Mouse (Mus musculus) heart, adult 2 months (tissue): Measurements from ENCODE around the gene Fuz. TPM values are rescaled to one million over a fixed set of nuclear protein-coding genes. Genes with fewer than 3 reads are reported as not detected.
A peak's percentile ranks its signal among the peaks of the same experiment; 100 is the strongest.

Source experiments
- DNase-seq, 2 experiments: peaks; one replicate each; pipeline ENCODE4 v3.0.0; 2021
- H3K27ac ChIP-seq: fragments of 200-600 bp; 2 replicates; pipeline ENCODE4 v1.8.1; 2022
- H3K27me3 ChIP-seq: fragments of 200-500 bp; 2 replicates; pipeline ENCODE4 v1.6.1; 2012; ENCODE audit warnings: mild to moderate bottlenecking, low read length, inconsistent platforms, mixed read lengths; ENCODE audit not compliant: control insufficient read depth, insufficient read depth
- H3K36me3 ChIP-seq: fragments of 200-500 bp; 2 replicates; pipeline ENCODE4 v1.6.1; 2012; ENCODE audit warnings: low read length, inconsistent platforms; ENCODE audit not compliant: control insufficient read depth, insufficient read depth
- H3K4me1 ChIP-seq: fragments of 200-500 bp; 2 replicates; pipeline ENCODE4 v1.6.1; 2011; ENCODE audit warnings: low read length; ENCODE audit not compliant: control insufficient read depth, insufficient read depth
- H3K4me3 ChIP-seq: fragments of 200-600 bp; 2 replicates; pipeline ENCODE4 v1.8.1; 2022
- H3K79me2 ChIP-seq: fragments of 200-500 bp; replicated peaks from 2 replicates; pipeline ENCODE4 v1.6.1; 2012; ENCODE audit warnings: mild to moderate bottlenecking, inconsistent platforms, low read length, moderate library complexity, mixed read lengths; ENCODE audit not compliant: control insufficient read depth, insufficient read depth
- H3K9ac ChIP-seq: fragments of 200-500 bp; 2 replicates; pipeline ENCODE4 v1.6.1; 2012; ENCODE audit warnings: low read depth, mild to moderate bottlenecking, control low read depth, inconsistent platforms, low read length, mixed read lengths
- CTCF ChIP-seq: fragments of 200-600 bp; IDR thresholded peaks from 2 replicates; pipeline ENCODE4 v1.8.1; 2022; ENCODE audit warnings: antibody characterized with exemption, mild to moderate bottlenecking, moderate library complexity
- EP300 ChIP-seq: fragments of 200-500 bp; IDR thresholded peaks from 2 replicates; pipeline ENCODE4 v1.6.1; 2011; ENCODE audit warnings: low read depth, low read length, control low read depth; ENCODE audit not compliant: insufficient read depth
- POLR2A ChIP-seq: fragments of 200-500 bp; IDR thresholded peaks from 2 replicates; pipeline ENCODE4 v1.6.1; 2011; ENCODE audit warnings: mild to moderate bottlenecking, low read depth, low read length, control low read depth; ENCODE audit not compliant: insufficient read depth
- WGBS: fragments of 180-500 bp; shearing (Covaris S2); methylation state at CpG from one replicate; pipeline ENCODE4 v1.1.7; 2018; 5-methylcytosine and 5-hydroxymethylcytosine counted together
- intact Hi-C: fragments of 180-260 bp; cut with DNase I; formaldehyde crosslinking; loops from one replicate; pipeline ENCODE4 v1.15.1; 2025
- polyA plus RNA-seq: library from polyadenylated mRNA; depleted of rRNA; stranded (reverse); fragments of >200 nt; gene quantifications from 2 replicates; pipeline ENCODE4 v1.2.3, GENCODE M21; 2012
- total RNA-seq, 2 experiments: library from RNA; stranded (reverse); gene quantifications; 2 replicates each; pipeline ENCODE4 v1.2.3; 2021

The Fuz gene
- total and polyA plus RNA-seq, 3 experiments: 16.3 to 31.6 (median 17.1) TPM

DNA sequence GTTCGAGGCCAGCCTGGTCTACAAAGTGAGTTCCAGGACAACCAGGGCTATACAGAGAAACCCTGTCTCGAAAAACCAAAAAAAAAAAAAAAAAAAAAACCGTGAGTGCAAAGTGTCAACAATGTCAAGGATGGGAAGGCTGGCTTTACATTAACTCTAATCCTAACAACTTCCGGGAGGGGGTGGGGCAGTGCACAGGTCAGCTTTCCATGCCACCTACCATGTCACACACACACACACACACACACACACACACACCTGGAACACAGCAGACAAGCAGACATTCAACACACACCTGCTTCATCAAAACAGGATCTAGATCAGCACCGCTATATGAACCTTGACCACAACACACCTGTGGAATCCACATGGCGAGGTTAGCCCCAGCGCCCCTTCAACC is 5.7 kb upstream of the Fuz start:
- Histone ChIP-seq H3K27ac (no peak overlapping the region), H3K27me3 (no peaks in the 10 kb centered on the region), H3K4me3 (no peak overlapping the region), H3K79me2 (peaks cover 7% of the 10 kb centered on the region), H3K36me3 (no peaks in the 10 kb centered on the region), H3K4me1 (peaks cover 17% of the 10 kb centered on the region), H3K9ac (no peak overlapping the region)
- no peak for DNase-seq
- WGBS: 85% methylated on average over 7 of the region's 7 CpGs
- TF ChIP-seq POLR2A (no peak), EP300 (no peak), CTCF (no peak)
- intact Hi-C loops: loop anchor here (2.0 kb wide), 1 partner anchor 19 kb away; no protein-coding TSS in a partner anchor

DNA sequence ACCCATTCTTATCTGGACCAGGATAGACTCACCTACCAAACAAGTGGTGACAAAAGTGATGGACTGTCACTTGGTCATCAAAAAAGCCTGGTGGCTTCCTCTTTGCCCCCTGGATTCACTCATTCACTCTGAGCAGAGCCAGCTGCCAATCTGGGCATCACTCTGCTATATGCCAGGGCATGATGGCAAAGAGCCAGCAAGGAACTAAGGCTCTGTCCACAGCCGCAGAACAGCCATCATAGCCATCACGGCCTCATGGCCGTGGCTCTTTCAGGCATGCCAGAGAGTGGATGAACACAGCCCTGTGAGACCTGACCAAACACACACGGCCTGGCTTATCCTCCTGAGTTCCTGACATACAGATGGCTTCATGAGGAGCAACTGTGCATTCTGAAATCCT is 5.1 kb upstream of the Fuz start:
- Histone ChIP-seq H3K36me3 (no peaks in the 10 kb centered on the region), H3K9ac (no peak overlapping the region), H3K4me1 (peaks cover 19% of the 10 kb centered on the region), H3K79me2 (peaks cover 7% of the 10 kb centered on the region), H3K27ac (no peak overlapping the region), H3K4me3 (no peak overlapping the region; the same call in 1 of the 2 replicates), H3K27me3 (no peaks in the 10 kb centered on the region)
- DNase-seq: no peak
- intact Hi-C loops: loop anchor here (2.0 kb wide), 1 partner anchor 20 kb away; no protein-coding TSS in a partner anchor
- TF ChIP-seq POLR2A (no peak), EP300 (no peak), CTCF (no peak)
- WGBS: 47% methylated on average over 4 of the region's 4 CpGs

DNA sequence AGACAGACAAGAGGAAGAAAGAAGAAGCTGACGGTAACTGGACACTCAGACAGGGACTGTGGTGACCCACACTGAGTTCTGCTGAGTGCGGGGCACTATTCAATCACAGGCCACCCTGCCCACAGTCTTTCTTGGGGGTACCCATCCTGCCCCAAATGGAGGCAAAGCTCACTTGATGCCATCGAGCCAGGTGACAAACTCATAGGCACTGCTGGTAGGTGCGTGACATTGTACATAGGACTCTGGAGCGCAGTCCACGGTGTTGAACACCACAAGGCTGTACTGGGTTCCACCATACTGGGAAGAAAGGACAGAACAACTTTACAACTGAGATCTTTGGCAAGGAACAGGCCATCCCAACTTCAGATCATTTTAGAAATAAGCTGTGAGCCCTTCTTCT is 4.3 kb upstream of the Fuz start:
- intact Hi-C loops: loop anchor here (2.0 kb wide), 2 partner anchors 21 to 75 kb away; partner anchors contain the start of genes Atf5, Il4i1 and Nup62
- H3K4me1 ChIP-seq: peaks cover 19% of the 10 kb centered on the region
- peaks cover 6% of the 10 kb centered on the region for H3K79me2 ChIP-seq
- H3K36me3 ChIP-seq: no peaks in the 10 kb centered on the region
- no peaks in the 10 kb centered on the region for H3K27me3 ChIP-seq
- DNase-seq: no peak
- peak overlapping the region; percentile 84 for H3K4me3 ChIP-seq
- WGBS: 10% methylated on average over 6 of the region's 6 CpGs
- peak overlapping the region; percentile 96 for H3K9ac ChIP-seq
- TF ChIP-seq CTCF: no peak
- no peak for TF ChIP-seq POLR2A
- TF ChIP-seq EP300: no peak
- H3K27ac ChIP-seq: peak overlapping the region; percentile 97

DNA sequence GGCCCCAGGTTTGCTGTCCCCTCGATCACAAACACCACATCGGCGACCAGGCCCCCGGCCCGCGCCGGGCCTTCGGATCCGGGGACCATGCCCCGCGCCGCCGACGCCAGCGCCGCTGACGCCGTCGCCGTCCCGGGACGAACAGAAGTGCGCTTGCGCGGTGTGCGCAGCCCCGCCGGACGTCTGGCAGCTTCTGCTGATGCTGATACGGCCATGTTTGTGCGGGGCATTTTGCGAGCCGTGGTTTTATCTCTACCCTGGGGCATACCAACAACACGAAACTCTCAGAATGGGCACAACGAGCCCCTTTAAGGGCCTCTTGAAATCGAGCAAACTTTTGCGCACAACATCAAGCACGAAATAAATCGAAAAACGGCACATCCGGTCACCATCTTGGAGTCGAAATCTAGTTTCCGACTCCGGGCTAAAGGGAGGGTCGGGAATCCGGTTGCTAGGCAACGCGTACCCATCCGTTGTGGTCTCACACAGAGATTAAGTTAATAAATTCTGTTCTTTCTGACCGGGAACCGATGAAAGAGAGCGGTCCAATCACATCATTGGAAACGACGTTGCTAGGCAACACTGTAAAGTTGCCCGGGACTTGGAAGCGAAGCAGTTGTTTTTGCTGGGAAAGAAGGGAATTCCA is 3.5 kb upstream of the Fuz start, which contains the start of gene Med25:
Gene Med25, minus strand, starts transcription at position 437 of the 646 bp plus-strand sequence.
- under 1% methylated on average over 56 of the region's 56 CpGs for WGBS
- peak within 1 kb of the TSS; percentile 97 for H3K27ac ChIP-seq
- H3K4me1 ChIP-seq: peaks cover 20% of the 10 kb centered on the region
- TF ChIP-seq POLR2A (peak; percentile 80), CTCF (no peak), EP300 (peak; percentile 68; the same call in 1 of the 2 replicates)
- DNase-seq: peak; percentile 87 to 94
- H3K36me3 ChIP-seq: no peaks in the 10 kb centered on the region
- peaks cover 6% of the 10 kb centered on the region for H3K79me2 ChIP-seq
- H3K9ac ChIP-seq: peak within 1 kb of the TSS; percentile 96
- intact Hi-C loops: loop anchor here (2.0 kb wide), 1 partner anchor 76 kb away; the partner anchor contains the start of genes Atf5, Il4i1 and Nup62
- no peaks in the 10 kb centered on the region for H3K27me3 ChIP-seq
- peak within 1 kb of the TSS; percentile 84 for H3K4me3 ChIP-seq

DNA sequence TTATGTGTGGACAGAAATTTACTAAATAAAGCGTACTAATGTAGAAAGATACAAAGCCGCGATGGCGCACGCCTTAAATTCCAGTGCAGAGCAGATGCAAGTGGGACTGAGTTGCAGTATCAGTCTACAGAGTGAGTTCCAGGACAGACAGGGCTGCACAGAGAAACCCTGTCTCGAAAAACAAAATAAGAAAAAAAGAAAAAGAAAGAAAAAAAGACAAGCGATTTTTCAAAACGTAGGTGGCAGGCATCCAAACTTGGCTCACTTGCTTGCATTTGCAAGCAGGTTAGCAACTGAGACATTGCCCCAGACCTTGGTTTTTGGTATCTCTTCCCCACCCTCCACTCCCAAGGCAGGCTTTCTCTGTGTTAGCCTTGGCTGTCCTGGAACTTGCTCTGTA is 2.7 kb upstream of the Fuz start:
- TF ChIP-seq CTCF (no peak), EP300 (no peak), POLR2A (no peak)
- peaks cover 18% of the 10 kb centered on the region for H3K4me1 ChIP-seq
- DNase-seq: no peak
- peaks cover 6% of the 10 kb centered on the region for H3K79me2 ChIP-seq
- peak overlapping the region; percentile 84 for H3K4me3 ChIP-seq
- peak overlapping the region; percentile 47 for H3K27ac ChIP-seq
- H3K27me3 ChIP-seq: no peaks in the 10 kb centered on the region
- no peaks in the 10 kb centered on the region for H3K36me3 ChIP-seq
- 20% methylated on average over 8 of the region's 8 CpGs for WGBS
- intact Hi-C loops: loop anchor here (2.0 kb wide), 1 partner anchor 76 kb away; the partner anchor contains the start of genes Atf5, Il4i1 and Nup62
- H3K9ac ChIP-seq: no peak overlapping the region

DNA sequence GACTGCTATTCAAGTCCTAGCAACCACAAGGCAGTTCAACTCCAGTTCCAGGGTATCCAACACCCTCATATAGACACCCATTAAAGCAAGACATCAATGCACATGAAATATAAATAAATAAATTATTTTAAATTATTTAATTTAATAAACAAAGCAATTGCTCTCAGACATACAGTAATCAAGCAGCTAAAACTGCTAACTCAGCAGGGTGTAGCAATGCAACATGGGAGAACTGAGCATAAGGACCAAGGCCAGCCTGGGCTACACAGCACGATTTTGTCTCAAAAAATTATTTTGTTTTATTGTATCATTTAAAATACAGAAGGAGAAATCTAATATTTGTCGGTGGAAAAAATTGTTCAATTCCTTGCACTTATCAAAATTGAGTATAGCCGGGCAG is 1.7 kb upstream of the Fuz start:
- peaks cover 15% of the 10 kb centered on the region for H3K4me1 ChIP-seq
- H3K9ac ChIP-seq: no peak overlapping the region
- H3K27me3 ChIP-seq: no peaks in the 10 kb centered on the region
- no peak overlapping the region for H3K27ac ChIP-seq
- TF ChIP-seq POLR2A (no peak), CTCF (no peak), EP300 (no peak)
- 87% methylated on average over 3 of the region's 3 CpGs for WGBS
- no peaks in the 10 kb centered on the region for H3K36me3 ChIP-seq
- intact Hi-C loops: no loop called here
- H3K4me3 ChIP-seq: no peak overlapping the region
- H3K79me2 ChIP-seq: peaks cover 6% of the 10 kb centered on the region
- DNase-seq: no peak
